Comparison of ENCODE assay signal across 15 mouse cellular contexts in the genomic region with DNA sequence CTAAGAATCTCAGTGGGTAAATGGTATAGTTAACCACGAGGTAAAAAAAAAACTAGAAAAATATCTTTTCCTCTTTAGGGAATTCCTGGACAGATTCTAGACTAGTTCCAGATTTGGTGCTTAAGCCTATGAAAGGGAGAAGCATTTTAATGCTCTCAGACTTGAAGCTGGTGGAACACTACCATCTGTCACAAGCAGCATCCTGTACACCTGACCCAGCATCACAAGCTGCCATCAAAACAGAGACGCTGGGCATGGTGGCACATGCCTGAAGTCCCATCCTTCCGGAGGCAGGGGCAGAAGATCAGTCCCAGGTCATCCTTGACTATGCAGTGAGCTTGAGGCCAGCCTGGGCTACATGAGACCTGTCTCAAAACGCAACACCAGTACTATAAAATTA.
"Had no signal": no experiment of that assay in that cellular context is flagged by ENCODE, and none has a peak within 500 bp of the region (broad histone marks: within the 10 kb centered on the region; RNA-seq: fewer than 3 reads in every experiment).

No protein-coding gene starts in this region.

- H3K9ac ChIP-seq: limb, embryonic 12.5 days; liver, embryonic 13.5 days; liver, postnatal 0 days; midbrain, embryonic 15.5 days; neural tube, embryonic 13.5 days had no signal

- H3K4me1 ChIP-seq: limb, embryonic 12.5 days; liver, embryonic 13.5 days; midbrain, embryonic 15.5 days; neural tube, embryonic 13.5 days had no signal

- DNase-seq: kidney, postnatal 10 days; kidney, postnatal 4 days; liver; liver, embryonic 13.5 days; liver, postnatal 0 days; lung, postnatal 10 days; thymus, postnatal 4 days had no signal

- H3K9me3 ChIP-seq: limb, embryonic 12.5 days; liver, embryonic 13.5 days; megakaryocyte, embryonic 14.5 days; midbrain, embryonic 15.5 days; neural tube, embryonic 13.5 days had no signal

- H3K4me2 ChIP-seq: limb, embryonic 12.5 days; liver, embryonic 13.5 days; midbrain, embryonic 11.5 days; midbrain, embryonic 15.5 days; neural tube, embryonic 13.5 days had no signal

- H3K27me3 ChIP-seq: limb, embryonic 12.5 days; liver, embryonic 13.5 days; megakaryocyte, embryonic 14.5 days; midbrain, embryonic 15.5 days; neural tube, embryonic 13.5 days had no signal

- H3K27ac ChIP-seq: layer of hippocampus, adult 2 months; limb, embryonic 12.5 days; liver, embryonic 13.5 days; macrophage; midbrain, embryonic 15.5 days; neural tube, embryonic 13.5 days; stomach, postnatal 0 days had no signal

- H3K36me3 ChIP-seq: limb, embryonic 12.5 days; liver, embryonic 13.5 days; midbrain, embryonic 15.5 days; neural tube, embryonic 13.5 days had no signal

- ATAC-seq: liver, postnatal 0 days; midbrain, embryonic 15.5 days had no signal

- H3K4me3 ChIP-seq: layer of hippocampus, adult 2 months; limb, embryonic 12.5 days; liver, embryonic 13.5 days; megakaryocyte, embryonic 14.5 days; midbrain, embryonic 15.5 days; neural tube, embryonic 13.5 days had no signal
